Mouse (Mus musculus) hindlimb bud, embryonic 11.5 days (tissue): ENCODE results near the gene 4930447F04Rik.

Source experiments
- DNase-seq: peaks from one replicate; pipeline ENCODE4 v3.0.0-alpha.2; 2012; ENCODE audit warnings: low read depth, low spot score; ENCODE audit errors: extremely low spot score

The 4930447F04Rik gene

GRCm38 (mm10) chrX:66304124-66304523 is at the start of gene 4930447F04Rik:
4930447F04Rik (minus strand) TSS chrX:66304224.
- DNase-seq: no peak
